Mouse (Mus musculus) liver, embryonic 14.5 days (tissue): ENCODE results near the gene St6galnac6.

ENCODE experiments used
- CTCF ChIP-seq: IDR thresholded peaks from 2 replicates; pipeline ENCODE4 v1.5.1; 2016; ENCODE audit warnings: antibody characterized with exemption, low read depth, control low read depth
- EP300 ChIP-seq: IDR thresholded peaks from 2 replicates; pipeline ENCODE4 v1.6.1; 2016; ENCODE audit warnings: antibody characterized with exemption, low read depth

- TF ChIP-seq CTCF (peak; percentile 76), EP300 (no peak)
Measured at GRCm38 (mm10) chr2:32617601-32618000, 18.1 kb downstream of the St6galnac6 start.
